ENCODE assay signal across 14 mouse cellular contexts in the genomic region with DNA sequence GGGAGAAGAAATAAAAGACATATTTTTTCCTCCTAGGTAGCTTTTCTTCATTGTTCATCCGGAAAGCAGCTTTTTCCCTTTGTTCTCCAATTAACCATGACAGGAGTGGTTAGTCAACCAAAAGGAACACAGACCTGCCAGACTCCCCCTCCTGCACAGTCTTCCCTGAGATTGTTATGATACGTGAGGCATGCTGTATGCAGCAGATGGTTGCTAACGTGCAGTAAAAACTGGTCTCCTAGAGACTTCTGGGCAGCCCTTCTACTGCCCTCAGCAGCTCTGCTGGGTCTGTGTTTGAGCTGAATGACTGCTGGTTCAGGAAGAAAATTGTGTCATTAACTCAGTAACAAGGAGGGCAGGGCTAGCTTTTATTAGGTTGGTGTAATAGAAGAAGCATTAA.
A peak's percentile ranks its signal among the peaks of the same experiment; 100 is the strongest.
DNase-seq lines count a peak whose midpoint lies in the region; ATAC-seq and TF ChIP-seq lines count a peak whose summit lies in the region.
"Had no signal": no experiment of that assay in that cellular context is flagged by ENCODE, and none has a peak within 500 bp of the region (broad histone marks: within the 10 kb centered on the region; RNA-seq: fewer than 3 reads in every experiment).

No protein-coding gene starts in this region.

- CTCF ChIA-PET in Patski (lab: Charles Lee): interaction anchor here (0.9 kb wide), 1 partner anchor 22 kb away, joined by 3 read pairs; no protein-coding TSS in a partner anchor

- H3K4me2 ChIP-seq in kidney, embryonic 16.5 days (replicated peaks; ENCODE audit: low read depth, low read length): no peak overlapping the region
- no peak overlapping the region for H3K4me2 ChIP-seq in hindbrain, embryonic 14.5 days (replicated peaks)
- H3K4me2 ChIP-seq: heart, embryonic 15.5 days; liver, embryonic 11.5 days; lung, embryonic 15.5 days had no signal

- no peak overlapping the region for H3K4me3 ChIP-seq in kidney, embryonic 16.5 days (ENCODE audit: low read length)
- H3K4me3 ChIP-seq in hindbrain, embryonic 14.5 days (replicated peaks; ENCODE audit: low read length): no peak overlapping the region
- H3K4me3 ChIP-seq: erythroblast, embryonic 14.5 days; heart, embryonic 15.5 days; lung, embryonic 15.5 days; myocyte had no signal

- ATAC-seq in kidney, embryonic 16.5 days (ENCODE audit: low FRiP score, low TSS enrichment): peak; percentile 87
- ATAC-seq in Patski: peak; percentile 57
- ATAC-seq in hindbrain, embryonic 14.5 days (ENCODE audit: low FRiP score): no peak

- no peak overlapping the region for H3K9ac ChIP-seq in kidney, embryonic 16.5 days (replicated peaks; ENCODE audit: low read length)
- no peak overlapping the region for H3K9ac ChIP-seq in hindbrain, embryonic 14.5 days
- H3K9ac ChIP-seq: heart, embryonic 15.5 days; lung, embryonic 15.5 days had no signal

- peaks cover 9% of the 10 kb centered on the region; the same call in 1 of the 2 replicates for H3K4me1 ChIP-seq in kidney, embryonic 16.5 days (ENCODE audit: insufficient read depth, low read length)
- no peaks in the 10 kb centered on the region for H3K4me1 ChIP-seq in hindbrain, embryonic 14.5 days (replicated peaks; ENCODE audit: control insufficient read depth, insufficient read depth, low read length)
- H3K4me1 ChIP-seq: heart, embryonic 15.5 days; lung, embryonic 15.5 days had no signal

- H3K9me3 ChIP-seq in kidney, embryonic 16.5 days (ENCODE audit: low read length): no peaks in the 10 kb centered on the region
- H3K9me3 ChIP-seq in hindbrain, embryonic 14.5 days (ENCODE audit: control insufficient read depth, low read length): no peaks in the 10 kb centered on the region
- H3K9me3 ChIP-seq: heart, embryonic 15.5 days; lung, embryonic 15.5 days had no signal

- no peaks in the 10 kb centered on the region for H3K27me3 ChIP-seq in kidney, embryonic 16.5 days (ENCODE audit: insufficient read depth, low read length)
- H3K27me3 ChIP-seq in Patski: no peaks in the 10 kb centered on the region
- no peaks in the 10 kb centered on the region for H3K27me3 ChIP-seq in hindbrain, embryonic 14.5 days (ENCODE audit: control insufficient read depth, insufficient read depth, low read length)
- H3K27me3 ChIP-seq: heart, embryonic 15.5 days; lung, embryonic 15.5 days had no signal

- TF ChIP-seq CTCF in Patski (IDR thresholded peaks at IDR 0.05): no peak

- WGBS in kidney, embryonic 16.5 days: 12% methylated on average over 3 of the region's 3 CpGs
- WGBS in hindbrain, embryonic 14.5 days: 9% methylated on average over 3 of the region's 3 CpGs

- peak; percentile 1 to 5 for DNase-seq in cerebellum, postnatal 25 days
- no peak for DNase-seq in cerebellum, adult 9-11 months
- no peak for DNase-seq in kidney, postnatal 36 days
- peak; percentile 7 for DNase-seq in Patski (ENCODE audit: low read depth, low spot score)
- peak; percentile 28 for DNase-seq in hindbrain, embryonic 14.5 days (ENCODE audit: low spot score)
- DNase-seq in embryo, embryonic 10 days (ENCODE audit: low spot score): no peak
- no peak for DNase-seq in adipocyte (ENCODE audit: low spot score)
- DNase-seq: kidney, adult 9 months had no signal

- POLR2A ChIA-PET in Patski (lab: Charles Lee): interaction anchor here (0.6 kb wide), 1 partner anchor 1963 kb away, joined by 3 read pairs; no protein-coding TSS in a partner anchor

- in situ Hi-C loops in Patski (cut with MboI; ENCODE audit: low pct_unique_long_range_greater_than_20kb): no loop called here

- peak overlapping the region; percentile 41 for H3K27ac ChIP-seq in kidney, embryonic 16.5 days (ENCODE audit: low read length)
- H3K27ac ChIP-seq in hindbrain, embryonic 14.5 days: no peak overlapping the region
- H3K27ac ChIP-seq: heart, embryonic 15.5 days; lung, embryonic 15.5 days had no signal

- H3K36me3 ChIP-seq in kidney, embryonic 16.5 days (ENCODE audit: insufficient read depth, low read length): no peaks in the 10 kb centered on the region
- H3K36me3 ChIP-seq in hindbrain, embryonic 14.5 days (replicated peaks; ENCODE audit: control insufficient read depth, insufficient read depth): no peaks in the 10 kb centered on the region
- H3K36me3 ChIP-seq: heart, embryonic 15.5 days; lung, embryonic 15.5 days had no signal

Comparison
In these comparisons a context has a peak if more than half of its experiments do, and no peak if none do; other contexts are left out.
1. DNase-seq: peak in cerebellum, postnatal 25 days (2 of 2), Patski (single experiment) and hindbrain, embryonic 14.5 days (single experiment); none in cerebellum, adult 9-11 months (single experiment), kidney, postnatal 36 days (0 of 2), embryo, embryonic 10 days (single experiment) and adipocyte (single experiment).